Mouse (Mus musculus) cerebellum, adult 2 months (tissue): ENCODE measurements around the gene Map3k3. TPM values are rescaled to one million over a fixed set of nuclear protein-coding genes. Genes with fewer than 3 reads are reported as not detected.

Experiments used
- DNase-seq, 2 experiments: peaks; one replicate each; pipeline ENCODE4 v3.0.0; 2021
- H3K27ac ChIP-seq: fragments of 200-500 bp; 2 replicates; pipeline ENCODE4 v1.5.1; 2012; ENCODE audit warnings: low read length, control low read depth, inconsistent platforms; ENCODE audit not compliant: insufficient read depth
- H3K27me3 ChIP-seq: fragments of 200-500 bp; 2 replicates; pipeline ENCODE4 v1.6.1; 2012; ENCODE audit warnings: inconsistent platforms, mild to moderate bottlenecking, low read length, moderate library complexity; ENCODE audit not compliant: control insufficient read depth, insufficient read depth
- H3K4me1 ChIP-seq: fragments of 200-500 bp; 2 replicates; pipeline ENCODE4 v1.6.1; 2011; ENCODE audit warnings: low read length; ENCODE audit not compliant: control insufficient read depth, insufficient read depth
- H3K4me3 ChIP-seq: fragments of 200-500 bp; replicated peaks from 2 replicates; pipeline ENCODE3; 2011; ENCODE audit warnings: mild to moderate bottlenecking, low read depth, low read length, control low read depth; ENCODE audit not compliant: insufficient read depth
- CTCF ChIP-seq: fragments of 200-500 bp; IDR thresholded peaks from 2 replicates; pipeline ENCODE4 v1.5.1; 2011; ENCODE audit warnings: low read depth, mild to moderate bottlenecking, control low read depth, low read length, moderate library complexity, borderline replicate concordance; ENCODE audit not compliant: insufficient read depth
- POLR2A ChIP-seq: fragments of 200-500 bp; IDR thresholded peaks from 2 replicates; pipeline ENCODE4 v1.6.1; 2011; ENCODE audit warnings: low read length, control low read depth, borderline replicate concordance; ENCODE audit not compliant: insufficient read depth
- WGBS: fragments of 180-500 bp; shearing (Covaris S2); methylation state at CpG from one replicate; pipeline ENCODE4 v1.1.7; 2018; 5-methylcytosine and 5-hydroxymethylcytosine counted together
- polyA plus RNA-seq: library from polyadenylated mRNA; depleted of rRNA; stranded (reverse); fragments of >200 nt; gene quantifications from 2 replicates; pipeline ENCODE4 v1.2.3, GENCODE M21; 2012

The Map3k3 gene
- polyA plus RNA-seq, 1 experiment: 33.8 TPM

GRCm38 (mm10) chr11:106046584-106046983 lies 37.8 kb upstream of the Map3k3 start:
- no peaks in the 10 kb centered on the region for H3K27me3 ChIP-seq
- WGBS: 40% methylated on average over 9 of the region's 9 CpGs
- no peak for DNase-seq
- TF ChIP-seq POLR2A (no peak), CTCF (no peak)
- peaks cover 14% of the 10 kb centered on the region for H3K4me1 ChIP-seq
- no peak overlapping the region for H3K4me3 ChIP-seq
- no peak overlapping the region for H3K27ac ChIP-seq

GRCm38 (mm10) chr11:106053921-106054320 lies 30.5 kb upstream of the Map3k3 start:
- Histone ChIP-seq H3K27me3 (no peaks in the 10 kb centered on the region), H3K4me1 (no peaks in the 10 kb centered on the region), H3K27ac (no peak overlapping the region), H3K4me3 (no peak overlapping the region)
- 96% methylated on average over 2 of the region's 2 CpGs for WGBS
- no peak for TF ChIP-seq CTCF
- TF ChIP-seq POLR2A: no peak
- no peak for DNase-seq

GRCm38 (mm10) chr11:106054600-106054999 lies 29.8 kb upstream of the Map3k3 start:
- no peak overlapping the region for H3K27ac ChIP-seq
- 95% methylated on average over 8 of the region's 8 CpGs for WGBS
- no peaks in the 10 kb centered on the region for H3K4me1 ChIP-seq
- TF ChIP-seq POLR2A (no peak), CTCF (no peak)
- H3K27me3 ChIP-seq: no peaks in the 10 kb centered on the region
- H3K4me3 ChIP-seq: no peak overlapping the region
- no peak for DNase-seq

GRCm38 (mm10) chr11:106055341-106055740 lies 29.1 kb upstream of the Map3k3 start:
- Histone ChIP-seq H3K27ac (no peak overlapping the region), H3K4me1 (no peaks in the 10 kb centered on the region), H3K4me3 (no peak overlapping the region), H3K27me3 (no peaks in the 10 kb centered on the region)
- 86% methylated on average over 6 of the region's 6 CpGs for WGBS
- no peak for DNase-seq
- TF ChIP-seq CTCF (no peak), POLR2A (no peak)

GRCm38 (mm10) chr11:106056819-106057491 lies 27.5 kb upstream of the Map3k3 start:
- TF ChIP-seq POLR2A: no peak
- no peak for TF ChIP-seq CTCF
- Histone ChIP-seq H3K27me3 (no peaks in the 10 kb centered on the region), H3K4me3 (no peak overlapping the region), H3K4me1 (no peaks in the 10 kb centered on the region), H3K27ac (no peak overlapping the region)
- 91% methylated on average over 8 of the region's 8 CpGs for WGBS
- no peak for DNase-seq

- H3K4me1 ChIP-seq: no peaks in the 10 kb centered on the region
- DNase-seq: no peak
- no peaks in the 10 kb centered on the region for H3K27me3 ChIP-seq
- no peak overlapping the region for H3K27ac ChIP-seq
- 83% methylated on average over 8 of the region's 8 CpGs for WGBS
- no peak overlapping the region for H3K4me3 ChIP-seq
- no peak for TF ChIP-seq CTCF
- TF ChIP-seq POLR2A: no peak
These were observed 26.4 kb upstream of the Map3k3 start for GRCm38 (mm10) chr11:106058020-106058419.

GRCm38 (mm10) chr11:106060549-106060948 lies 23.9 kb upstream of the Map3k3 start:
- no peak for DNase-seq
- 84% methylated on average over 1 of the region's 1 CpGs for WGBS
- Histone ChIP-seq H3K4me1 (no peaks in the 10 kb centered on the region), H3K27me3 (no peaks in the 10 kb centered on the region), H3K4me3 (no peak overlapping the region), H3K27ac (no peak overlapping the region)
- no peak for TF ChIP-seq CTCF
- TF ChIP-seq POLR2A: no peak

- H3K4me3 ChIP-seq: no peak overlapping the region
- TF ChIP-seq CTCF (no peak), POLR2A (no peak)
- 86% methylated on average over 1 of the region's 1 CpGs for WGBS
- no peaks in the 10 kb centered on the region for H3K27me3 ChIP-seq
- no peaks in the 10 kb centered on the region for H3K4me1 ChIP-seq
- no peak overlapping the region for H3K27ac ChIP-seq
- no peak for DNase-seq
These were observed 23.1 kb upstream of the Map3k3 start for GRCm38 (mm10) chr11:106061311-106061710.
